Mouse (Mus musculus) kidney, adult 8-10 months (tissue): ENCODE results near the gene Cpsf4l.

Source experiments
- DNase-seq, 2 experiments: peaks; one replicate each; pipeline ENCODE4 v3.0.0; 2022

The Cpsf4l gene

DNA sequence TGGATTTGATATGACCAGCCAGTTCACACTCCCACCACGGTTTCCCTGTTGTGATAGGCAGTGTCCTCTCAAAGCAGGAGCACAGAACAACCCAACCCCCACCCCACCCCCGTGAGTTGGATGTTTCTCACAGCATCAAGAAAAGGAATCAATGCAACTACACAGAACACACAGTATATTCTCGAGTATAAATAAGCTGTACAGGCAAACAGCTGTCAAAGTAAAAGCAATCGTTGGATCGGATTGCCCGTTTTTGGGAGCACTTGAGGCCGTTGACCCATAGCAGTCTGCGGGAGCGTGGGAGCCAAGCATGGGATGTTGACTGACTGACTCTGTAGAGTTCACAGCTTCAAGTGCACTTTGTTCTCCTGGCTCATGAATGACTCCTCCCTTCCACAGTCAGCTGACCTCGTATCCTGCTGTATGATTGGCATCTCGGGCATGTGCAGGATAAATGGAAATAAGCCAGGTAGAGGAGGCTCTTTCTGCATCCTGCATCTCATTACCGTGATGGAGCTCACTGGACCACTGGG is 11.7 kb downstream of the Cpsf4l start:
- peak; percentile 82 to 85 for DNase-seq

DNA sequence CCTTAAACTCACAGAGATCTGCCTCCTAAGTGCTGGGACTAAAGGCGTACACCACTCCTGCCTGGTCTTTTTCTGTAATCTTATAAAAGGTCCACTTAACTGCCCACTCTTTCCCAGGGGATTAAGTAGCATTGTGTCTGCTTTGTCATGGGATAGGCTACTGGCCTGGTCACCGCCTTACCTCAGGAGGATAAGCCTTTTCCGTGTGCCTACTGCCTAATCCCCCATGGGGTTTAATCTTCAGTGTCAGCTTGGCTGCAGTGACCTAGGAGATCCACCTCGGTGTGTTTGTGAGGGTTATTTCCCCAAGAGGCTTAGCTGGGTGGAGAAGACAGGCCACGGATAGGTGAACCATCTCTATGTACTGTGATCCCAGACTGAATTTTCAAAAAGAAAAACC is 12.2 kb downstream of the Cpsf4l start:
- no peak for DNase-seq

DNA sequence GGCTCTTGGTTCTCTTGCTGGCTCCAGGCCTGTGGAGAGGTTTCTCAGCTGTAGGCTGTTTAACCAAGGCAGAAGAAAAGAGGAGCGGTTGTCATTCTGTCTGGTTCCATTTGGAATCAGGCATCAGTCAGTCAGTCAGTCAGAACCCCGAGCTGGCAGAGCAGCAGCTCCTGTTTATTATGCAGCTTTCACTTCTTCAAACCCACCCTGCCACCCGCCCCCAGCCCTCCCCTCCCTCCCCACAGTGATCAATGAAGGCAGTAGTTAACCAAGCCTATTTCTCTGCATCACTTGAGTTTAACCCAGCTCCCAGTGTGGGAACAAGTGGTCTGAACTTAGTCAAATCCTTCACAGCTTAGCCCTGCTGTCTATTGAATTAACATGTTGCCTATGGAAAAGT is 18.0 kb downstream of the Cpsf4l start:
- no peak for DNase-seq

DNA sequence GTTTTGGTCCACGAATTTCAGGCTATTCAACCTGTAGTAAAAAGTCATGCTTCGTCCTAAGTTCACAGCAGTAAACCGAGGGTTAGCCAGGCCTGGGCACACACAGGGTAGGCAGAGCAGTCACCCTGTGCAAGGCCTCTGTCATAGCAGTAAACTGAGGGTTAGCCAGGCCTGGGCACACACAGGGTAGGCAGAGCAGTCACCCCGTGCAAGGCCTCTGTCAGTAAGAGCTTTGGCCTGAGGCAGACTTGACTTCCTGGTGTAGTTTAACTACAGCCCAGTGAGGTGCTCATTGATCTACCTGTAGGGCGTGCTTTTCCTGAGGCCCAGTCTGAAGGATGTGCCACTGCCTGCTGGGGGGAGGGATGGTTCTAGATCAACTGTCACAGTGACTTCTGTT is 18.5 kb downstream of the Cpsf4l start:
- peak; percentile 41 to 52 for DNase-seq

DNA sequence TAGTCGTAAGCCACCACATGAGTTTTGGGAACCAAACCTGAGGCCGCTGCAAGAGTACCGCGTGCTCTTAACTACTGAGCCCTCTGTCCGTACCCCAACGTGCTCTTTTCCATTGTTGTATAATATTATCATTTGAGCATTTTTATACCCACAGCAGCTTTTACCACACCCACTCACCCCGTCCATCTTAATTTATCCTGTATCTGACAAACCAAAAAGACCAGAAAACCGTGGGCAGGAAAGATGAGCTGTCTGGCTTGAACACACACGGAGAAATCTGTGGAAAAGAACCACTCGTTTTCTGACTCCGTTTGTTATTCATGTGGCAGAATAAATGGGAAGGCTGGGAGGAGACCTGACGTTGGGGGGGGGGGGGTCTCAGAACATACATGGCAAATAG is 19.3 kb downstream of the Cpsf4l start:
- no peak for DNase-seq

DNA sequence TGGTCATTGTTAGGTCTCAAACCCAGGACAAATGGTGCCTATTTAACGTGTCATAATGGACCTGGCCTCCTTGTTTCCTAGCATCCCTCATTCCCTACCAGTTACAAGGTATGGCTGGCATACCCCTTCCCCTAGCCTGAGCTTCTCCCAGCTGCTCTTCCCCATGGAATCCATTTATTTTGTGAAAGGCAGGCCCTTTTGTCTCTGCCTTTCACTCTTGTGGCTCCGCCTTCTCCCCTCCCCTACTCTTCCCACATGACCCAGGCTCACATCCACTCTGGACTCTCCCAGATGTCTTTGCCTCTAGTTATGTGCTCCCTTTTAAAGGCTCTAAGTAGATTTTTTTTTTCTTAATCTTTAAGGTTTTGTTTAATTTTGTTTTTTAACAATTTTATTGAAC is 22.8 kb downstream of the Cpsf4l start:
- no peak for DNase-seq

DNA sequence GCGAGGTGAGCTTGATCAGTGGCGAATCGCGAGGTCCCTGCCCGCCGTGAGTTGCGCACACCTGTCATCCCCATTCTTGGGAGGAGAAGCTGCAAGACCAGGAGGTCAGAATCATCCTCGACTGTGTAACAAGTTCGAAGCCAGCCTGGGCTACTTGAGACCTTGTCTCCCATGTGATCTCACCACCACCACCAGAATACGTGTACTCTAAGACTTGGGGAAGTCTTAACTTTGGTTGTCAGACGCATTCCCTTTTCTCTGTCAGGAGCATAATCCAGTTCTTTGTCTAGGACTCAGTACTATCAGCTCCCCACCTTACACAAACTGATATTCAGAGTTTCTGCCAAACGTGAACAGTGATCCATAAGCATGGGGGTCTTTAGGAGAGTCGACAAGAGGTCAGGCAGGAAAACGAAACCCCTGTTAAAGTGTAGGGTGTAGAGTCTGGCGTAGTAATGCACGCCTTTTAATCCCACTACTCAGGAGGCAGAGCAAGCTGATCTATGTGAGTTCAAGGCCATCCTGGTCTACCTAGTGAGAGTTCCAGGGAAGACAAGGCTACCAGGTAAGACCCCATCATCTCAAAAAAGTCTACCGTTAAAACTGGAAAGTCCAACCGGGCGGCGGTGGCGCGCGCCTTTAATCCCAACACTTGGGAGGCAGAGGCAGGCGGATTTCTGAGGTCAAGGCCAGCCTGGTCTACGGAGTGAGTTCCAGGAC is 24.9 kb downstream of the Cpsf4l start:
- DNase-seq, result no peak

DNA sequence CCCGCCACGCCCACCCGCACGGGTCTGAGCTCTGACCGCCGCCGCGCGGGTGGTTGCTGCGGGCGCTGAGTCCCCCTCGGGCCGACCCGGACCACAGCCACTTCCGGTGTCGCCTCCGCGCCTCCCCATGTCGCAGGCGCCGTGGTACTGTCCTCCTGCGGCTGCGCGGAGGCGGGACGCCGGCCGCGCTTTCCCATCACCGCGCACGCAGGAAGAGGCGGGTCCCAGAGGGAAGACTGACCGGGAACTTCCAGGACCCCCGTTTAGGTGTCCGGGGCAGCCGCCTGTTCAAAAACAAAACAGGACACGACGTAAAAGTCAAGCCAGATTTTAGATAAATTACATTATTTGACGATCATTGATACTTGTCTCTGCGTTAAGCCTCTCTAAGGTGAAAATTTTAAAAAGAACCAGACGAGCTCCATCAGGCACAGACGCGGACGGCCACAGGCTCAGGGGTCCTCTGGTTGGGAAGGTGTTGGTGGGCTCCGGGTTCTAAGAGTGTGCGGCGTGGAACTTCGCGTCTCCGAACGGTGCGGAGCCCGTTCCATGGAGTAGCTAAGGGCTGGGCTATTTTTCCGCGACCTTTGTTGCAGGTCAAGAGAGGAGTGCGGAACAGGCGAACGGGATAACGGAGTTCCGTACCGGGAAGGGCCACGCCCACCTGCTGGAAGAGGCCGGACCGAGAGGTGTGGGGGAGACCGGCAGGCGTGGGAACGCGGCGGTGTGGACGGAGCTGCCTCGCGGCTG is 25.7 kb downstream of the Cpsf4l start, which contains the start of the genes Fam104a and D11Wsu47e:
Fam104a (minus strand) TSS at position 199 of the 750 bp plus-strand sequence.
D11Wsu47e (plus strand) TSS at position 456 of the 750 bp plus-strand sequence.
- DNase-seq, result peak; percentile 95

DNA sequence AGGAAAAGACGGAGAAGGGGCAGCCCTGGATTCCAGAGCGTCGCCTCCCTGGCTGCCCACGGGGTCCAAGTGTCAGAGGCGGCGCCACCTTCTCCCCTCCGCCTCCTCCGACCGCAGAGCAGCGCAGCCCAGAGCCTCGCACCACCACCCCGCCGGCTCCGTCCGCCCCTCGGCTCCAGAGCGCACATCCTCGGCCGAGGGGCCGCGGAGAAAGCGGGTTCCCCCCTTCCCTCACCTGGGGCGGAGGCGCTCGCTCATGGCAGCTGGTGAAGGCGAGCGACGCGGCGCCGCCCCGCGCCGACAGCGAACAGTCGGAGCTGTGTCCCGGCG is 26.2 kb downstream of the Cpsf4l start:
- no peak for DNase-seq

DNA sequence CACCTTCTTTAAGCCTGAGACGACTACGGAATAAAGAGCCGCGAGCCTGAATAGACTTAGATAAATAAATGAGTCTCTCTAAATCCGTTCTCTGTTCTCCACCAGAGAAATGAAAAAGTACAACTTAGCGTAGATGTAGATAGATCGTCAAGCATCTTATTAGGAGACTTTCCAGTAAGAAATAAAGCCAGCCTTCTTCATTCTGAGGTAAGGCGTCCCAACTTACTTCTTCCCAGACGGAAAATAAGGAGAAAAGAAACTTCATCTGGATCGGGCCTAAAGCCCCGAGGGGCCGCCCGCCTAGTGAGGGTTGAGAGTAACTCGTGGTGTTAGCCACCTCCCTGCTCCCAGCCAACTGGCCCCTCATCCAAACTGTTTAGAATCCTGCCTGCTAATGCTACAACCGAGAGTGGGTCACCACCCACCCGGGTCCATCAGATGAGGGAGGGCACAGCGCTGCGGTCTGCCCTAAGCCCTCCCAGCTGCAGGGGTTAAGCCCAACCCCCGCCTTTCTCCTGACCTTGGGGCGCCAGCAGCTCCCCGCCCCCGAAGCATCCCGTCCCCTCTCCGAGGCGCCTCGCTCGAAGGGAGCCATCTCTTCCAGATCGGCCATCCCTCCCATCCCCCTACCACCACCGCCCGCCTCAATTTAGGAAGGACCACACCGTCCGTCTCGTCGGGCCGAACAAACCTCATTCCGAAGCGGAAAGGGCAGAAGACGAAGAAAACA is 26.8 kb downstream of the Cpsf4l start:
- peak; percentile 40 for DNase-seq

DNA sequence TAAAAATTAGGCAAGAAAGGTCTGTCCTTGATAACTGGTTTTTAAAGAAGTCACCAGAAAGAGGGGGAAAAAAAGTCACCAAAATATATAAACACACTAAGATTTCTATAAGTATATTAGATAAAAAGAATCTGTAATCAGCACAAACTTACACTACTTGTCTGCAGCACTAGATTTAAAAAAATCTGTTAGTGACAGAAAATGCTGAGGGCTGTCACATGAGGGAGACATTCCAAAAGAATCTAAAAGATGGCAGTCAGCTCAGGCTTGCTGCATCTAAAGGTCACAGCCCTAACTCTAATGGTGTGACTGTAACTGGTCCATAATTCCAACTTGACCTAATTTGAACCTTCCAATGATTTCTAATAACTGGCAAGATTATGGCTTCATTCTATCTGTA is 27.8 kb downstream of the Cpsf4l start:
- no peak for DNase-seq

DNA sequence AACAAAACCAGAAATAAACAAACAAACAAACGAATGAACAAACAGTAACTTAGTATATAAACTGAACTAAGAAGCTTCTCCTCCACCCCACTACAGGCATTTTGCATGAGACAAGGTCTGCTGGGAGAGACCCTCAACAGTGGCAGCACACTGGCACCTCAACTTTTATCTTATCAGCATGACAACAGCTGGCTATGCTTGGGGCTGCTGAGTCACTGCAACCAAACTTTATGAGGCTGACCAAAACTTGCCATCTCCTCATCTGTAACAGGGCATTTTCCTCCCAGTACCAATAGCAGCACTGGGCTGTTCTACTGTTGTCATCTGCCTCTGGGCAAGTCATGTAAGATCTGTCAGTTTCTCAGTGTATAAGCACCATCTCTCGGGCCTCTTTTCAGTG is 28.9 kb downstream of the Cpsf4l start:
- no peak for DNase-seq

DNA sequence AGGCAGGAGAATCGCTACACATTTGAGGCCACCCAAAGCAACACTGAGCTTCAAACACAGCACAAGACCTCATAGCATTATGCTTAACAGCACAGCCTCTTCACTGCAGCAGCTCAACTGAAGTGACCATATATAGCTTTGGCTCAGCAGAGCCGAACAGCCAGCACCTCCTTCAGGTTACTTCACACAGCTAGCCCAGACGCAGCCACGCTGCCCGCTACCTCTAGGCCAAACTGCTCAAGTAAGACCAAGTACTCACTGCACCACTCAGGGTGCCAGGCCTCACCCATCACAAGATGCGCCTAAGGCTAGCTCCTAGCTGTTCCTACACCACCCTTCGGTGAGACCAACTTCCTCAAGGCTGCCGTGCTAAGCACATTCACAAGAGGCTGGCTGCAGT is 31.4 kb downstream of the Cpsf4l start:
- peak; percentile 39 to 77 for DNase-seq

DNA sequence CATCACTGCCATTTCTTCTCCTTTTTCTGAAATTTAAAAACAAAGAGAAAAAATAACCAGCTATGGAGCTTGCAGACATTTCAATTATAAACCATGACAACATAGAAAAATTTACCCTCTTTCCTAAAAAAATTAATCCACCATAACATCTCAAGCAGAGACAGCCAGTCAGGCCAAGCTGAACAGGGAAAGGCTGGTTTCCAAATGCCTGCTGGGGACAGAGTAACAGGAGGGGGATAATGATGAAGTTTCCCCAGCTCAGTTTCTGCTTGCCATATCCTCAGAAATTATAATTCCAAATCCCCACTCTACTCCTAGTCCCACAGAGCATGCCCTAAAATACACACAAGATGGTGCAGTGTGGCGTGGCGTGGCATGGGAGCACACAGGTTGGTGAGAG is 32.4 kb downstream of the Cpsf4l start:
- DNase-seq, result no peak

DNA sequence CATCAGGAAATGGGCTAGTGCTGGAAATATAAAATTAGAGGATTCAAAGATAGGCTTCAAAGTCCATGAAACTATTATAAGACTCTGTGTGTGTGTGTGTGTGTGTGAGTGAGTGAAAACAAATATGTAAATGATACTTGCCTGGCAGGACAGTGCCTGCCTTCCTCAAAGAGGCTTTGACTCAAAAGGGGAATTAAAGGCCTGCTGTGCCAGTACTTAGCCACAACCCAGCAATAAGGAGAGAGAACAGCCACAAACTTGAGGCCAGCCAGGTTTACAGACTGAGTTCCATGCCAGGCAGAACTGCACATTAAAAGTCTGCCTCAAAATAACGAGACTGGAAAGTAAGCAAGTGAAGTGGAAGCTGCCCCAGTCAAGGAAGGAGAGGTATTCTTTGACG is 33.0 kb downstream of the Cpsf4l start:
- DNase-seq, result no peak

DNA sequence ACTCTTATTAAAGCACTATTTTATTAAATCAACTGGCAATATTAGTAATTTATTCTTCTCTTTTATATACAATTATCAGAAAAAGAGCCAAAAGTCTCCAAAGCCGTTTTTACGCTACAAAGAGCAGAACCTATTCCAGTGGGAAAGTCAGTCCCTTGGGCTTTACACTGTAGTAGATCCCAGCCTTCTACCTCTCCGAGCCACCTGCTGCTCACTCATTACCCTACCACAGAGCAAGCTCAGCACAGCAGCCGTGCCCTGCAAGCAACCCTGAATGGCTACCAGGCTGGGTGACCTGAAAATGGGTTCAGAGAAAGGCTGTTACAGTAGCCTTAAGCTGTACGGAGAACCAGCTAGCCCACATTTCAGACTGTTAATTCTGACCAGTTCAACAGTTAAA is 35.2 kb downstream of the Cpsf4l start:
- no peak for DNase-seq

DNA sequence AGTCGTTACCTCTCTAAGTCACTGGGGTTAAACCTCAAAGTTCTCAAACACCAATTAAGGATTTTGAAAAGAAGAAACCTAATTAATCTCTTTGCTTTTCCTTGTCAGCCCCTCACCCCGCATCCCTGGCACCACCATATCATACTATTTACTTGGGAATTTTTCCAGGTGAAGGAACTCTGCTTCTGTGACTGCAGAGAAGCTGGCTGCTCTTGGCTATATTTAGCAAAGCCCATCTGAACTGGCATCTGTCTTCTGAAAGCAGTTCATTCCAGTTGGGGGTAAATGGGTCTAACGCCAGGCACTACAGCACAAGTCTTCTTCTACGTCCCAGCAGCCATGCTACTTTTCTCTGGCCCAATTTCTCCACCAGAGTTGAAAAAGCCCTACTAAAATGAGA is 36.2 kb downstream of the Cpsf4l start:
- no peak for DNase-seq

DNA sequence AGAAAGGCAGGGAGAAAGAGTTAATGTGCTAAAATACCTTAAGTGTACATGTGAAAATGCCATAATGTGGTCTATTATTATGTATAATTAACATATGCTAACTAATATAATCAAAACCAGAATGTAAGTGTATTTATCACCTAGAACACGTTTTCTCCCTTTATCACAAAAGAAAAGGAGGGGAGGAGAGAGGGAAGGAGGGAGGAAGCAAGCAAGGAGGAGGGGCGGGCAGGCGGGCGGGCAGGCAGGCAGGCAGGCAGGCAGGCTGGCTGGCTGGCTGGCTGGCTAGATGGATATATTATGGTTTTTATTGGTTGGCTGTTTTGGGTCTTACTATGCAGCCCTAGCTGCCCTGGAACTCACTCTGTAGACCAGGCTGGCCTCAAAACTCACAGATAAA is 40.1 kb downstream of the Cpsf4l start:
- DNase-seq, result no peak

DNA sequence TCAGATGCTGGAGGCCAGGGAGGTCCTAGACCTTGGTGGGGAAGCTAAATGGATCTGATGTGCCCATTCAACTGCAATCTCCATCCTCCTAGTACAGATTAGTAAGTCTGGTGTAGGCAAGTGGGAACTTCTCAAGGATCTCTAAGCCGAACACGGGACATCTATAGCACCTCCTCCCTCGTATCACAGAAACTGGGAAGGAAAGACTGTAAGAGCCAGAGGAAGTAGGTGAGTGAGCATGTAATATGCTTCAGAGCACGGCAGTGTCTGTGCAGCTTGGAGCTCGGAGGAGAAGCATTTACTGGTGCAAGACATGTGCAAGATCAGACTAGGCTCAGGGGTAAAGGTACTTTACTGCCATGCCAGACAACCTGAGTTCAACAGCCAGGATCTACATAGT is 41.0 kb downstream of the Cpsf4l start:
- DNase-seq, result no peak

DNA sequence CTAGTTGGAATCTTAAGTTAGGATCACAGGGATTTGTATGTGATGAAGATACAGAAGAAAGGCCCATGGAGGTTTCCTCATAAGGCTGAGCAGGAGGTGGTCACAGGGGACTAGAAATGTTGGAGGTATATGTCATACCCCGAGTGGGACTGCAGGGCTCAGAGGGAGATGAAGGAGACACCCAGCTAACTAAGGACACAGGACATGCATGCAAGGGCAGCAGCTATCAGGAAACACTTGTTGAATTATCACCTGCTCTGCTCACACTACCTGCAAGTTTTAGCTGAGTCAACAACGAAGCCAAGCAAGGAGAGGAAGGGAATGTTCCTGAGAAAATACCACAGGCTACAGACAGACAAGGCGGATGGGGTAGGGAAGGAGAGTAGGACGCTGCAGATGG is 42.1 kb downstream of the Cpsf4l start:
- no peak for DNase-seq

DNA sequence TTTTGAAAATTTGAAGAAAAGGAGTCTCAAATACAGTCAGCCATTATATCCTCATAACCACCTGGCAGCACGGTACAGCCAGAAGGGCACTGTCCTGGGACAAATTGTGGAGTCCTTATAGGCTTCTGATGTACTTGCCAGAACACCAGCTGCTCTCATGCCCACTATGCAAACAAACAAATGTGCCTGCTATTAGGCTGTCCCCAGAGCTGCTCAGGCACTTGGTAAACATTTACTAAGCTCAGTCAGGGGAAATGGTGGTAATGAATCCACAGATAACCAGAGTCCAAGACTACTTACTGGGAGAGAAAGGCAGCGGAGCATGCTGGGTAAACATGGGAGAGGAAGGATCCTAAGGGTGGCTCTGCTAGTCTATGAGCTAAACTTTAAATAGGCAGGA is 42.7 kb downstream of the Cpsf4l start:
- peak; percentile 57 to 76 for DNase-seq

DNA sequence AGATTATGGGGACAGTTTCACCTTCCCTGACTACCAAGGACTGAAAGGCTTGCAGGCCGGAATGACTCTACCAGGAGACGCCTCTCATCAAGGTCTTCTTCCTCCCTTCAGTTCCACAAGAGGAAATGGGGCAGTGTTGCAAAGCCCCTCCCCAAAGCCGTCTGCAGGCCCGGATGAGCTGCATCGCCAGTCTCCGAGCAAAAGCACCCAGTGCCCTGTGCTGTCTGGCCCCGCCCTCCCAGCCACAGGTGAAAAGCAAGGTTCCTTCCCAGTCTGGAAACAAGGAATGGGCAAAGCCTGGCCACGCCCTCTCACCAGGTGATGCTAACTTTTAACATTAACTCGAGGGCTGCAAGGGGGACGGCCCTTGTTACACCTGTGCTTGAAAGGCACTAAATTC is 43.2 kb downstream of the Cpsf4l start:
- peak; percentile 57 to 63 for DNase-seq

DNA sequence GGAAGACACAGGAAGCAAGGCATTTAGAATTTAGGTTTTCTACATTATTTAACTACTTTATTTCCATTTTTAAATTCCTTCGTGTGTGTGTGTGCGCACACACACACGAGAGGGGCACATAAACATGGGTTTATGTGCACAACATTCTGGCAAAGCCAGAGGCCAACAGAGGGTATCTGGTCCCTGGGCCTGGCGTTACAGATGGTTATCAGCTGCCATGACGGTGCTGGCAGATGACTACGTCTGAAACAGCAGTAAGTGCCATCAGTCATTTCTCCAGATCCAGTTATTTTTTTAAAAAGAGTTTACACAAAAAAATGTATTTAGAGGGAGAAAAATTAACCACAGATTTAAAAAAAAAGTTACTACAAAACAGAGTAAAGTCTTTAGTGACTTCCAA is 43.6 kb downstream of the Cpsf4l start:
- DNase-seq, result no peak

DNA sequence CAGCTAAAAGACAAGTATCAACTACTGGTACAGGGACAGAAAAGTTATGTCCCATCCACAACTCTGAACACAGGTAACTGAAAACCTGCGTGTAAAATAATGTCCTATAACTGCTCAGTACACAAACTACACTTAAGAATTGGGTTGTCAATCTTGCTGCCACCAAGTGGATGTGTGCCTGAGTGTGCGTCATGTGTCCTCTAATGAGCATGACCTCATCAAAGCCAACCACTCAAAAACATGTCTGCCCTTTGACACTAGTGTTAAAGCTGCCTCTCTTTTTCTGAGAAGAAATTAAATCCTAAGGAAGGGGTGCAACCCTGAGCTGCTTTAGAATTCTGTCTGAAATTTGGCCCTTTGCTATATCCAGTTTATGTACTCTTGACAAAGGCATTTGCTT is 45.5 kb downstream of the Cpsf4l start:
- DNase-seq, result no peak
